8 mouse cellular contexts compared by ENCODE assay signal in genomic region chr12:84616977-84617630, GRCm38 (mm10). TPM values are rescaled to one million over a fixed set of nuclear protein-coding genes. Genes with fewer than 3 reads are reported as not detected.
DNase-seq lines count a peak whose midpoint lies in the region; ATAC-seq and TF ChIP-seq lines count a peak whose summit lies in the region.

Abcd4 (minus strand) TSS chr12:84617413.

- no peak; the same call in 1 of the 2 replicates for TF ChIP-seq CTCF in bone marrow macrophage, adult 2 months (IDR thresholded peaks at IDR 0.05; ENCODE audit: low read depth, low read length)
- TF ChIP-seq CTCF in embryonic fibroblast, embryonic 13.5 days (IDR thresholded peaks at IDR 0.05; ENCODE audit: borderline replicate concordance, insufficient read depth, low read length) = no peak

- H3K4me2 ChIP-seq in kidney, embryonic 14.5 days (replicated peaks; ENCODE audit: low read depth, low read length) = peak within 1 kb of the TSS; percentile 61
- peak within 1 kb of the TSS; percentile 61 for H3K4me2 ChIP-seq in limb, embryonic 15.5 days

- H3K9me3 ChIP-seq in kidney, embryonic 14.5 days (ENCODE audit: control insufficient read depth, low read length) = no peaks in the 10 kb centered on the region
- H3K9me3 ChIP-seq in limb, embryonic 15.5 days = no peaks in the 10 kb centered on the region

- peak within 1 kb of the TSS; percentile 100 for H3K4me3 ChIP-seq in bone marrow macrophage, adult 2 months (ENCODE audit: insufficient read depth, low read length)
- peak within 1 kb of the TSS; percentile 69 for H3K4me3 ChIP-seq in embryonic fibroblast, embryonic 13.5 days (ENCODE audit: insufficient read depth, low read length)
- H3K4me3 ChIP-seq in kidney, embryonic 14.5 days (ENCODE audit: low read length) = peak within 1 kb of the TSS; percentile 61
- H3K4me3 ChIP-seq in limb, embryonic 15.5 days = peak within 1 kb of the TSS; percentile 89

- H3K27me3 ChIP-seq in kidney, embryonic 14.5 days (ENCODE audit: control insufficient read depth, insufficient read depth, low read length) = no peaks in the 10 kb centered on the region
- no peaks in the 10 kb centered on the region for H3K27me3 ChIP-seq in limb, embryonic 15.5 days

- peaks cover 22% of the 10 kb centered on the region for H3K4me1 ChIP-seq in bone marrow macrophage, adult 2 months (ENCODE audit: control insufficient read depth, insufficient read depth, low read length)
- no peaks in the 10 kb centered on the region; the same call in 1 of the 2 replicates for H3K4me1 ChIP-seq in embryonic fibroblast, embryonic 13.5 days (ENCODE audit: control insufficient read depth, insufficient read depth, low read length)
- H3K4me1 ChIP-seq in kidney, embryonic 14.5 days (ENCODE audit: control insufficient read depth, insufficient read depth, low read length) = peaks cover 13% of the 10 kb centered on the region; the same call in 1 of the 2 replicates
- H3K4me1 ChIP-seq in limb, embryonic 15.5 days = no peaks in the 10 kb centered on the region

- peak; percentile 96 for DNase-seq in A20 (ENCODE audit: low read depth, low spot score)
- DNase-seq in heart, adult 9 months (ENCODE audit: low spot score in 2 of 2) = peak; percentile 96 to 97
- DNase-seq in monocyte, adult 2 months (ENCODE audit: low read depth in 1 of 2, low spot score in 2 of 2) = peak; percentile 83
- DNase-seq in spleen, postnatal 36 days (ENCODE audit: low spot score in 2 of 2) = peak; percentile 96

- peak; percentile 97 for ATAC-seq in kidney, embryonic 14.5 days (ENCODE audit: low FRiP score, low TSS enrichment)
- peak; percentile 94 for ATAC-seq in limb, embryonic 15.5 days (ENCODE audit: insufficient number of reproducible peaks, low FRiP score, low TSS enrichment, low read depth)

- H3K36me3 ChIP-seq in kidney, embryonic 14.5 days (ENCODE audit: control insufficient read depth, insufficient read depth, low read length) = no peaks in the 10 kb centered on the region
- peaks cover 10% of the 10 kb centered on the region; the same call in 1 of the 2 replicates for H3K36me3 ChIP-seq in limb, embryonic 15.5 days

- peak within 1 kb of the TSS; percentile 63 for H3K27ac ChIP-seq in bone marrow macrophage, adult 2 months (ENCODE audit: insufficient read depth, low read depth, low read length)
- H3K27ac ChIP-seq in embryonic fibroblast, embryonic 13.5 days (ENCODE audit: insufficient read depth, low read length) = no peak within 1 kb of the TSS
- no peak within 1 kb of the TSS for H3K27ac ChIP-seq in kidney, embryonic 14.5 days (ENCODE audit: low read depth, low read length)
- peak within 1 kb of the TSS; percentile 82 for H3K27ac ChIP-seq in limb, embryonic 15.5 days

- peak within 1 kb of the TSS; percentile 87 for H3K9ac ChIP-seq in kidney, embryonic 14.5 days (ENCODE audit: low read depth, low read length)
- H3K9ac ChIP-seq in limb, embryonic 15.5 days = peak within 1 kb of the TSS; percentile 89

- WGBS in kidney, embryonic 14.5 days = 0% methylated on average over 34 of the region's 34 CpGs
- WGBS in limb, embryonic 15.5 days = under 1% methylated on average over 34 of the region's 34 CpGs

- TF ChIP-seq POLR2A in bone marrow macrophage, adult 2 months (IDR thresholded peaks at IDR 0.05; ENCODE audit: borderline replicate concordance, low read depth, low read length) = peak; percentile 92
- peak; percentile 96 for TF ChIP-seq POLR2A in embryonic fibroblast, embryonic 13.5 days (IDR thresholded peaks at IDR 0.05; ENCODE audit: low read depth, low read length)

RNA-seq across cellular contexts. Expression of gene Abcd4, which starts in this region (rescaled TPM):
- 12.6 and 18.6 TPM in 2 replicates for polyA plus RNA-seq in bone marrow macrophage, adult 2 months (2012; ENCODE audit: insufficient read depth, insufficient read length, missing spikeins)
- polyA plus RNA-seq in embryonic fibroblast, embryonic 13.5 days (2011; ENCODE audit: insufficient read length, low read depth, missing spikeins) = 14.7 and 18.2 TPM in 2 replicates
- polyA plus RNA-seq in kidney, embryonic 14.5 days (2014; fragmentation: Nextera tagmentation; extraction: Ambion mirVana) = 10.0 and 14.8 TPM in 2 replicates
- 14.7 and 15.7 TPM in 2 replicates for polyA plus RNA-seq in limb, embryonic 15.5 days (2015; fragmentation: Nextera tagmentation; extraction: Ambion mirVana)

Comparison
In these comparisons a context has a peak if more than half of its experiments do, and no peak if none do; other contexts are left out.
1. H3K27ac ChIP-seq: peak in bone marrow macrophage, adult 2 months (single experiment) and limb, embryonic 15.5 days (single experiment); none in embryonic fibroblast, embryonic 13.5 days (single experiment) and kidney, embryonic 14.5 days (single experiment).
2. Peak in every context shown above with its lines, with median percentiles within 50 percentile points of each other: DNase-seq and H3K4me3 ChIP-seq.